Mouse (Mus musculus) bone marrow macrophage, adult 2 months (primary cell): ENCODE measurements around the gene Trpm6.

Experiments used
- CTCF ChIP-seq: IDR thresholded peaks from 2 replicates; pipeline ENCODE4 v1.5.1; 2012; ENCODE audit warnings: low read depth, mild to moderate bottlenecking, low read length, moderate library complexity
- POLR2A ChIP-seq: IDR thresholded peaks from 2 replicates; pipeline ENCODE4 v1.6.1; 2012; ENCODE audit warnings: mild to moderate bottlenecking, low read depth, low read length, borderline replicate concordance

DNA sequence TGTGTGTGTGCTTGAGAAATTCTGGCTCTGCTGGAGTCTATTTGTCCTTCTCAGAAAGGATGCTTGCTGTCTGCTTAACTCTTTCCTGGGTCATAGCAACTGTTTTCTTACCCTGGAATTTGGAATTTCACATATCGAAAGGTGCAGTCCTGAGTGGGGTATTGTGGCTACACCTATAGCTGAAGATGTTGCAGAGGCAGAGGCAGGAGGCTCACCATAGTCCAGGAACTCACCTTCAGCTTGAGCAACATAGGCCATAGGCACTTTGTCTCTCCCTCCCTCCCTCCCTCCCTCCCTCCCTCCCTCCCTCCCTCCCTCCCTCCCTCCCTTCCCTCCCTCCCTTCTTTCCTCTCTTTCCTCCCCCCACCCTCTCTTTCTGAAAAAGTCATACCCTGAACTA lies 139.8 kb downstream of the Trpm6 start:
- TF ChIP-seq CTCF (no peak), POLR2A (no peak)
